Mouse (Mus musculus): ENCODE measurements around the gene Cdc42ep1.

Cdc42ep1 gene

GRCm38 (mm10) chr15:78830742-78831719 is 11.4 kb upstream of the Cdc42ep1 start:
- no peak for DNase-seq

- peak; percentile 84 for DNase-seq
Measured at GRCm38 (mm10) chr15:78831720-78832657, 10.4 kb upstream of the Cdc42ep1 start.

GRCm38 (mm10) chr15:78832701-78833123 is 9.7 kb upstream of the Cdc42ep1 start:
- DNase-seq = peak; percentile 90

- no peak for DNase-seq
Measured at GRCm38 (mm10) chr15:78833582-78833981, 8.8 kb upstream of the Cdc42ep1 start.

- peak; percentile 65 for DNase-seq
Measured at GRCm38 (mm10) chr15:78834233-78835005, 8.0 kb upstream of the Cdc42ep1 start.

- DNase-seq = peak; percentile 82
Measured at GRCm38 (mm10) chr15:78835200-78836085, 7.0 kb upstream of the Cdc42ep1 start.

GRCm38 (mm10) chr15:78836086-78836621 is 6.3 kb upstream of the Cdc42ep1 start:
- DNase-seq = peak; percentile 89

- no peak for DNase-seq
Measured at GRCm38 (mm10) chr15:78839744-78840143, 2.7 kb upstream of the Cdc42ep1 start.

- DNase-seq = peak; percentile 81
Measured at GRCm38 (mm10) chr15:78840241-78840640, 2.2 kb upstream of the Cdc42ep1 start.

- DNase-seq = no peak
Measured at GRCm38 (mm10) chr15:78840751-78841150, 1.7 kb upstream of the Cdc42ep1 start.

GRCm38 (mm10) chr15:78841161-78841790 is 1.1 kb upstream of the Cdc42ep1 start:
- no peak for DNase-seq

- peak; percentile 56 for DNase-seq
Measured at GRCm38 (mm10) chr15:78843581-78844469, 1.4 kb downstream of the Cdc42ep1 start.

GRCm38 (mm10) chr15:78844791-78845190 is 2.4 kb downstream of the Cdc42ep1 start:
- peak; percentile 87 for DNase-seq

GRCm38 (mm10) chr15:78845321-78845720 is 2.9 kb downstream of the Cdc42ep1 start:
- peak; percentile 53 for DNase-seq

GRCm38 (mm10) chr15:78845867-78846266 is 3.4 kb downstream of the Cdc42ep1 start:
- peak; percentile 72 for DNase-seq

GRCm38 (mm10) chr15:78846352-78846751 is 3.9 kb downstream of the Cdc42ep1 start:
- DNase-seq = no peak

GRCm38 (mm10) chr15:78846805-78847204 is 4.4 kb downstream of the Cdc42ep1 start:
- peak; percentile 65 for DNase-seq

- peak; percentile 96 for DNase-seq
Measured at GRCm38 (mm10) chr15:78848467-78848866, 6.0 kb downstream of the Cdc42ep1 start.

- no peak for DNase-seq
Measured at GRCm38 (mm10) chr15:78849485-78849884, 7.1 kb downstream of the Cdc42ep1 start.

Data from lung, postnatal 36 days (tissue).